Mouse (Mus musculus) midbrain, embryonic 16.5 days (tissue): ENCODE results near the gene Apbb2. TPM values are rescaled to one million over a fixed set of nuclear protein-coding genes. Genes with fewer than 3 reads are reported as not detected.

Experiments
- ATAC-seq: fragments of 200-750 bp; cut with Nextera tagmentation; 2 replicates; pipeline ENCODE4 v1.8.0; 2017; ENCODE audit warnings: moderate TSS enrichment
- H3K27ac ChIP-seq: fragments of 300-500 bp; sonication (generic); 2 replicates; pipeline ENCODE4 v1.5.1; 2014; ENCODE audit warnings: mild to moderate bottlenecking, low read length, mixed read lengths
- H3K27me3 ChIP-seq: fragments of 300-500 bp; sonication (generic); 2 replicates; pipeline ENCODE4 v1.6.1; 2014; ENCODE audit warnings: low read depth, low read length, mixed read lengths; ENCODE audit not compliant: control insufficient read depth, insufficient read depth
- H3K36me3 ChIP-seq: fragments of 300-500 bp; sonication (generic); 2 replicates; pipeline ENCODE4 v1.6.1; 2014; ENCODE audit warnings: mild to moderate bottlenecking, low read length, moderate library complexity, mixed read lengths; ENCODE audit not compliant: control insufficient read depth, insufficient read depth
- H3K4me1 ChIP-seq: fragments of 300-500 bp; sonication (generic); 2 replicates; pipeline ENCODE4 v1.6.1; 2014; ENCODE audit warnings: mild to moderate bottlenecking, low read length, mixed read lengths; ENCODE audit not compliant: control insufficient read depth, insufficient read depth
- H3K4me2 ChIP-seq: fragments of 300-500 bp; sonication (generic); 2 replicates; pipeline ENCODE4 v1.6.1; 2014; ENCODE audit warnings: mild to moderate bottlenecking, low read length, mixed read lengths
- H3K4me3 ChIP-seq: fragments of 300-500 bp; sonication (generic); 2 replicates; pipeline ENCODE4 v1.5.1; 2014; ENCODE audit warnings: low read depth, mild to moderate bottlenecking, low read length, moderate library complexity, mixed read lengths
- H3K9ac ChIP-seq: fragments of 300-500 bp; sonication (generic); 2 replicates; pipeline ENCODE4 v1.6.1; 2014; ENCODE audit warnings: low read depth, low read length, mixed read lengths
- H3K9me3 ChIP-seq: fragments of 300-500 bp; sonication (generic); replicated peaks from 2 replicates; pipeline ENCODE4 v1.6.1; 2014; ENCODE audit warnings: mild to moderate bottlenecking, low read length, mixed read lengths; ENCODE audit not compliant: control insufficient read depth, poor library complexity, severe bottlenecking
- WGBS: fragments of 180-500 bp; shearing (Covaris S2); extraction: QIAGEN DNeasy Blood & Tissue Kit; methylation state at CpG from one replicate; pipeline ENCODE4 v1.1.7; 2014; 5-methylcytosine and 5-hydroxymethylcytosine counted together
- polyA plus RNA-seq: library from polyadenylated mRNA; unstranded; fragments of >200 nt; fragmentation: Nextera tagmentation; extraction: Ambion mirVana; gene quantifications from 2 replicates; pipeline ENCODE4 v1.2.1, GENCODE M21; 2015

The Apbb2 gene
- polyA plus RNA-seq, 1 experiment from 2014 or later: 107 TPM

GRCm38 (mm10) chr5:66619195-66619594, 611 bp upstream of the Apbb2 start:
- peak overlapping the region; percentile 95 for H3K27ac ChIP-seq
- H3K4me1 ChIP-seq: peaks cover 31% of the 10 kb centered on the region
- H3K36me3 ChIP-seq: no peaks in the 10 kb centered on the region
- ATAC-seq: no peak
- 30% methylated on average over 11 of the region's 11 CpGs for WGBS
- peak overlapping the region; percentile 90 for H3K4me3 ChIP-seq
- no peak overlapping the region for H3K9ac ChIP-seq
- H3K4me2 ChIP-seq: peak overlapping the region; percentile 71
- no peaks in the 10 kb centered on the region for H3K9me3 ChIP-seq
- no peaks in the 10 kb centered on the region for H3K27me3 ChIP-seq

GRCm38 (mm10) chr5:66617921-66618460, 593 bp downstream of the Apbb2 start:
- WGBS: 1% methylated on average over 47 of the region's 54 CpGs
- peak; percentile 63 for ATAC-seq
- H3K9ac ChIP-seq: peak overlapping the region; percentile 95
- no peaks in the 10 kb centered on the region for H3K36me3 ChIP-seq
- H3K4me2 ChIP-seq: peak overlapping the region; percentile 71
- H3K4me1 ChIP-seq: peaks cover 33% of the 10 kb centered on the region
- peak overlapping the region; percentile 90 for H3K4me3 ChIP-seq
- no peaks in the 10 kb centered on the region for H3K27me3 ChIP-seq
- peak overlapping the region; percentile 95 for H3K27ac ChIP-seq
- H3K9me3 ChIP-seq: no peaks in the 10 kb centered on the region

GRCm38 (mm10) chr5:66614940-66615339, 3.6 kb downstream of the Apbb2 start:
- Histone ChIP-seq H3K4me3 (no peak overlapping the region), H3K27ac (no peak overlapping the region), H3K4me1 (peaks cover 30% of the 10 kb centered on the region), H3K36me3 (no peaks in the 10 kb centered on the region), H3K9me3 (no peaks in the 10 kb centered on the region), H3K4me2 (no peak overlapping the region), H3K27me3 (no peaks in the 10 kb centered on the region), H3K9ac (no peak overlapping the region)
- 87% methylated on average over 4 of the region's 4 CpGs for WGBS
- no peak for ATAC-seq

- Histone ChIP-seq H3K27ac (no peak overlapping the region), H3K9ac (no peak overlapping the region), H3K36me3 (no peaks in the 10 kb centered on the region), H3K9me3 (no peaks in the 10 kb centered on the region), H3K4me1 (peaks cover 23% of the 10 kb centered on the region), H3K4me2 (no peak overlapping the region), H3K27me3 (no peaks in the 10 kb centered on the region), H3K4me3 (no peak overlapping the region)
- no peak for ATAC-seq
- WGBS: 86% methylated on average over 3 of the region's 3 CpGs
Observed at GRCm38 (mm10) chr5:66613725-66614124, 4.9 kb downstream of the Apbb2 start.

GRCm38 (mm10) chr5:66612964-66613363, 5.6 kb downstream of the Apbb2 start:
- Histone ChIP-seq H3K27me3 (no peaks in the 10 kb centered on the region), H3K9me3 (no peaks in the 10 kb centered on the region), H3K4me3 (no peak overlapping the region), H3K4me1 (peaks cover 23% of the 10 kb centered on the region), H3K9ac (no peak overlapping the region), H3K27ac (no peak overlapping the region), H3K4me2 (no peak overlapping the region), H3K36me3 (no peaks in the 10 kb centered on the region)
- WGBS: 83% methylated on average over 5 of the region's 5 CpGs
- ATAC-seq: no peak

- 66% methylated on average over 4 of the region's 4 CpGs for WGBS
- Histone ChIP-seq H3K36me3 (no peaks in the 10 kb centered on the region), H3K9me3 (no peaks in the 10 kb centered on the region), H3K4me1 (peaks cover 19% of the 10 kb centered on the region), H3K9ac (no peak overlapping the region), H3K27me3 (no peaks in the 10 kb centered on the region), H3K4me2 (no peak overlapping the region), H3K4me3 (no peak overlapping the region), H3K27ac (no peak overlapping the region)
- no peak for ATAC-seq
Observed at GRCm38 (mm10) chr5:66611851-66612250, 6.7 kb downstream of the Apbb2 start.

- H3K4me1 ChIP-seq: peaks cover 18% of the 10 kb centered on the region
- H3K36me3 ChIP-seq: no peaks in the 10 kb centered on the region
- H3K4me3 ChIP-seq: no peak overlapping the region
- 93% methylated on average over 5 of the region's 5 CpGs for WGBS
- no peaks in the 10 kb centered on the region for H3K27me3 ChIP-seq
- H3K4me2 ChIP-seq: no peak overlapping the region
- no peak for ATAC-seq
- no peak overlapping the region for H3K27ac ChIP-seq
- no peak overlapping the region for H3K9ac ChIP-seq
- no peaks in the 10 kb centered on the region for H3K9me3 ChIP-seq
Observed at GRCm38 (mm10) chr5:66611361-66611760, 7.2 kb downstream of the Apbb2 start.

- ATAC-seq: no peak
- no peaks in the 10 kb centered on the region for H3K27me3 ChIP-seq
- no peaks in the 10 kb centered on the region for H3K36me3 ChIP-seq
- WGBS: 87% methylated on average over 12 of the region's 12 CpGs
- H3K4me2 ChIP-seq: no peak overlapping the region
- H3K4me3 ChIP-seq: no peak overlapping the region
- no peak overlapping the region for H3K9ac ChIP-seq
- no peaks in the 10 kb centered on the region for H3K9me3 ChIP-seq
- peaks cover 11% of the 10 kb centered on the region for H3K4me1 ChIP-seq
- no peak overlapping the region for H3K27ac ChIP-seq
Observed at GRCm38 (mm10) chr5:66610270-66610669, 8.3 kb downstream of the Apbb2 start.

- 77% methylated on average over 7 of the region's 7 CpGs for WGBS
- peaks cover 9% of the 10 kb centered on the region for H3K4me1 ChIP-seq
- no peak for ATAC-seq
Observed at GRCm38 (mm10) chr5:66609306-66609705, 9.3 kb downstream of the Apbb2 start.

More at GRCm38 (mm10) chr5:66609306-66609705, 9.3 kb downstream of the Apbb2 start:
- Histone ChIP-seq H3K36me3 (no peaks in the 10 kb centered on the region), H3K4me3 (no peak overlapping the region), H3K4me2 (no peak overlapping the region), H3K27ac (peak overlapping the region; percentile 29; the same call in 1 of the 2 replicates), H3K9ac (no peak overlapping the region), H3K9me3 (no peaks in the 10 kb centered on the region), H3K27me3 (no peaks in the 10 kb centered on the region)
